Mouse (Mus musculus) spleen, adult 18-20 months (tissue): ENCODE measurements around the gene Serpinb6b.
A peak's percentile ranks its signal among the peaks of the same experiment; 100 is the strongest.

Experiments used
- DNase-seq, 2 experiments: peaks; one replicate each; pipeline ENCODE4 v3.0.0; 2022; ENCODE audit warnings: mixed read lengths in 2 of 2

Gene Serpinb6b

GRCm38 (mm10) chr13:32975710-32976109 is 10.7 kb downstream of the Serpinb6b start:
- no peak for DNase-seq

DNA sequence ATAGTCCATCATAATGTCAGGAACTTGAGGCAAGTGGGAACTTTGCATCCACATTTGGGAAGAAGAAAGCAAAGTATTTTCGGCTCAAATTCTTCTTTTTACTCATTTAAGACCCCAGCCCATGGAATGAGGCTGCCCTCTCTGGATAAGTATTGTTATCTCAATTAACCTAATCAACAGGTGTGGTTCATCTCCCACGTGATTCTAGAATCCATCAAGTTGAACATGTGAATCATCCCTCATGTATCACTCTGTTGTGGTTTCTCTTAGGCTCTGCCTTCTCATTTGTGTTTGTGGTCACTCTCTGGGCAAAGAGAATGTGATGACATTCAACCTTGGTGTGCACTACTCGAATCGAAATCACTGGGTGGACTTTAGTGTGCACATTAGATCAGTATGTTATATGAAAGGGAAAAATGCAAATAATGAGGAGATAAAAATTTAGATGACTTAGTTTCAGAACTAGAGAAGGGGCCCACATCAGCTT is 17.6 kb downstream of the Serpinb6b start:
- no peak for DNase-seq

GRCm38 (mm10) chr13:32986256-32986655 is 21.2 kb downstream of the Serpinb6b start:
- no peak for DNase-seq

- DNase-seq, result peak; percentile 8 to 24
Measured at GRCm38 (mm10) chr13:32993152-32993893, 28.3 kb downstream of the Serpinb6b start.

- DNase-seq, result no peak
Measured at GRCm38 (mm10) chr13:32993894-32994242, 28.9 kb downstream of the Serpinb6b start.

DNA sequence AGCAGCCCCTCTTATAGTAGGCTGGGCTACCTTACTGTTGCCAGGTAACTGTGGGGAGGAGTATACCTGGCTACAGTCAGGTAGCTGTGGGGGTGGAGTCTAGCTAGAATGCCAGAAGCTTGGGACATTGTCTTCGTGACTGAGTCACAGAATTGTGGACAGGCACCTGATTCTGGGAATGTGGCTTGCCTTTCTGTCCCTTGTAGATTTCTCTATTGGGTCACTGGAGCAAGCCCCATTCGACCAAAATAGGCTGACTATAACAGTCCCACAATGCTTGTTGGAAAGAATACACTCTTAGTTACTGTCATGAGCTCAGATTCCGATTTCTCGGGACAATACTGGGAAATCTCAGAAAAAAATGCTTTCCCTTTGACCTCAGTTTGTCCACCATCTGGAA is 30.0 kb downstream of the Serpinb6b start:
- no peak for DNase-seq

DNA sequence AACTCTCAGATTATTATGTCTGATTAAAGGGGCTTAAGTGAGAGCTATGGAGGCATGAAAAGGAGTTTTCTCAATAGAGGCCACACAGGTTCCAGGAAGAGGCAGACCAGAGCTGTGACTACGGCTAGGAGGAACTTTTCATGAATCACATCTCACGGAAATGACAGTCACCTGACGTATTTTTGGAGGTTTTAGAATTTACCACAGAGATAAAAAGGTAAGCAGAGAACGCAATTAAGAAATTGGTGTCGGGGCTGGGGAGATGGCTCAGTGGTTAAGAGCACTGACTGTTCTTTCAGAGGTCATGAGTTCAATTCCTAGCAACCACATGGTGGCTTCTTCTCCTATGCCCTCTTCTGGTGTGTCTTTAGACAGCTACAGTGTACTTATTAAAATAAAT is 36.3 kb downstream of the Serpinb6b start:
- no peak for DNase-seq

DNA sequence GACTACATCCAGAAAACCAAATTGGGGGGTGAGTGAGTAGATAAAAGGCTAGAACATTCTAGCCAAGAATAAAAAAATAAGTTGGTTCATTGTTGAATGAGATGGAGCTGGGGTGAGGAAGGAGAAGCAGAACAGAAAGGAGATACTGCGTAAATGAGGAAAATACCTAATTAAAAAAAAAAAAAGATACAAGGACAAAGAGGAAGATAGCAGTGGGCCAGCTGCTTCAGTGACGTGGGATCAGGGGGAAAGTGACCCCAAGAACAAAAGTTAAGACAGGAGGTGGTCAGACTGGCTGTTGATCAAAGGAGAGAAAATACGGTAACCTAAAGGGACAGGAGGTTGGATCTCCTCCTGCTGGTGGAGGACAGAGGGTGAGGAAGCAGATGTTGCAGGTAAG is 37.9 kb downstream of the Serpinb6b start, which contains the start of gene Serpinb9:
TSS of gene Serpinb9 (plus strand) at position 301 of the 400 bp plus-strand sequence.
- no peak for DNase-seq

- DNase-seq, result no peak
Measured at GRCm38 (mm10) chr13:33003523-33004413, 38.8 kb downstream of the Serpinb6b start.

DNA sequence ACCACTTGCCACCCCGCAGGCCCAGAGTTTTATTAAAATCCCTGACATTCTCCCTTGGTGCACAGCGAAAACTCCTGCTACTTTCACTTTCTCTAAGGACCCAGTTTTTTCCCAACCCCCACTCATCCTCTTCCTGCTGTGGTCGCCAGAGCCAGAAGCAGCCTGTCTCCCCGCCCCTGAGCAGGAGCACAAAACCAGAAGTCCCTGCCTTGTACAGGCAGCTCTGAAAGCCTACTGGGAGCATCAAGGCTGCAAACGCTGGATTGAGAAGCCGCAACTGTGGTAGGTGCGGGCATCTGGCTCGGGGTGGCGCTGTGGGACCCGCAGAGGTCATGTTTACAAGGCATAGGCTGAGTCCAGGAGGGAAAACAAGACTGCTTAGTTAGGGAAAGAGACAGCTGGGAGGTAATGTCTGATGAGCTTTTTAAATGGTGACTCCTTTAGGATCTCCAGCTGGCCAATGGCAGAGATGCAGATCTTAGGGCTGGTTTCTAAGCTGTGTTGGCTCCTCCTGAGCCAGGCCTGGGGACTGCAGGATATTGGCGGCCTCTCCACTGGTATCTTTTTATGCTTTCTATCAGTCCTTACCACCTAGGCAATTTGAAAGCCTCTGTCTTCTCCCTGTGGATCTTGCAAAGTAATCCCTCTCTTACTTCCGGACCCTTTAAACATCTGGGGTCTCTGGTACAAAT is 39.6 kb downstream of the Serpinb6b start:
- peak; percentile 65 to 75 for DNase-seq

- no peak for DNase-seq
Measured at GRCm38 (mm10) chr13:33005501-33006075, 40.6 kb downstream of the Serpinb6b start.

GRCm38 (mm10) chr13:33006555-33006954 is 41.5 kb downstream of the Serpinb6b start:
- no peak for DNase-seq

GRCm38 (mm10) chr13:33012395-33012794 is 47.4 kb downstream of the Serpinb6b start:
- DNase-seq, result no peak

GRCm38 (mm10) chr13:33013271-33013670 is 48.3 kb downstream of the Serpinb6b start:
- DNase-seq, result no peak

- DNase-seq, result no peak
Measured at GRCm38 (mm10) chr13:33022371-33022770, 57.4 kb downstream of the Serpinb6b start.

- DNase-seq, result no peak
Measured at GRCm38 (mm10) chr13:33026427-33027057, 61.5 kb downstream of the Serpinb6b start.

DNA sequence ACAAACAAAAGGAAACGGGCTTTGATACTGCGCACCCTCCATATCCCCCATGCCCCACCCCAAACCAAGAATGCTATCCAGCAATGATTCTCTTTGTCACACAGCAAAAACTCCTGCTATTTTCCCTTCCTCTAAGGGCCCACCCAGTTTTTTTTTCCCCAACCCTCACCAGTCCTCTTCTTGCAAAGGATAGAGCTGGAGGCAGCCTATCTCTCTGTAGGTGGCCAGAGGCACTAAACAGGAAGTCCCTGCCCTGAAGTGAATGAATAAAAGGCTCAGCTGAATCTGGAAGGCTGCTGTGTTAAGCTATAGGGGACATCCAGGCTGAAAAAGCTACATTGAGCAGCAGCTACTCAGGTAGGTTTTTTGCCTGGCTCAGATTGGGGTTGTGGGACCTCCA is 62.2 kb downstream of the Serpinb6b start, which contains the start of gene Serpinb9b:
TSS of gene Serpinb9b (plus strand) at position 173 of the 400 bp plus-strand sequence.
- no peak for DNase-seq

- no peak for DNase-seq
Measured at GRCm38 (mm10) chr13:33028146-33028545, 63.1 kb downstream of the Serpinb6b start.

DNA sequence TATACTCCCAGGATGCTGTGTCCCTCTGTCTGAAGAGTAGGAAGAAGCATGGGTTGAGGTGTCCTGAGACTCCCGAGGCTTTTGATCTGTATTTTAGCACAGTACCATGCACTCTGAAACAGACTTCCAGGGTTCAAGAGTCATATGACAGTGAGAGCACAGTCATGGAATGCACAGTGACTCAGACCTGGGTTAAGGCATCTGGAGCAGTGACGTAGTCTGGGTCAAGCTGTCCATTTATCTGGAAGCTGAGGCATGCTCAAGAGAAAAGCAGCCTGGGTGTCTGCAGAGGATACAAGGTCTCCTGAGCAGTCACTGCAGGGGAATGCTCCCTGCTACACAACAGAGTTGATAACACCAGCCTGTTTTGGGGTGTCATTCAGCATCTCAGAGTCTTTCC is 63.5 kb downstream of the Serpinb6b start:
- no peak for DNase-seq
